In genomic region chr14:78790374-78790773, GRCm38 (mm10) we compare ENCODE assay signal across 19 mouse cellular contexts.
"Had no signal": no experiment of that assay in that cellular context is flagged by ENCODE, and none has a peak within 500 bp of the region (broad histone marks: within the 10 kb centered on the region; RNA-seq: fewer than 3 reads in every experiment).

No protein-coding gene starts in this region.

- H3K27ac ChIP-seq: kidney, embryonic 15.5 days; limb, embryonic 12.5 days; limb, embryonic 15.5 days; liver, embryonic 14.5 days; lung, embryonic 15.5 days; midbrain, embryonic 12.5 days; midbrain, embryonic 15.5 days; neural tube, embryonic 13.5 days had no signal

- ATAC-seq: liver, postnatal 0 days; midbrain, embryonic 15.5 days had no signal

- H3K27me3 ChIP-seq: kidney, embryonic 15.5 days; limb, embryonic 12.5 days; limb, embryonic 15.5 days; lung, embryonic 15.5 days; midbrain, embryonic 12.5 days; midbrain, embryonic 15.5 days; neural tube, embryonic 13.5 days had no signal

- H3K9me3 ChIP-seq: kidney, embryonic 15.5 days; limb, embryonic 12.5 days; limb, embryonic 15.5 days; lung, embryonic 15.5 days; midbrain, embryonic 12.5 days; midbrain, embryonic 15.5 days; neural tube, embryonic 13.5 days had no signal

- H3K4me3 ChIP-seq: kidney, embryonic 15.5 days; limb, embryonic 12.5 days; limb, embryonic 15.5 days; lung, embryonic 15.5 days; midbrain, embryonic 12.5 days; midbrain, embryonic 15.5 days; neural tube, embryonic 13.5 days had no signal

- H3K36me3 ChIP-seq: kidney, embryonic 15.5 days; limb, embryonic 12.5 days; limb, embryonic 15.5 days; lung, embryonic 15.5 days; midbrain, embryonic 12.5 days; midbrain, embryonic 15.5 days; neural tube, embryonic 13.5 days had no signal

- H3K4me1 ChIP-seq: kidney, embryonic 15.5 days; limb, embryonic 12.5 days; limb, embryonic 15.5 days; lung, embryonic 15.5 days; midbrain, embryonic 12.5 days; midbrain, embryonic 15.5 days; neural tube, embryonic 13.5 days had no signal

- DNase-seq: kidney, adult 11 months; kidney, adult 8-10 months; kidney, postnatal 10 days; kidney, postnatal 36 days; left cerebral cortex, postnatal 4 days; liver, postnatal 0 days; lung, postnatal 10 days; lung, postnatal 36 days; retina, postnatal 1 day; thymus, adult 18-20 months; thymus, postnatal 4 days had no signal

- H3K9ac ChIP-seq: kidney, embryonic 15.5 days; limb, embryonic 12.5 days; limb, embryonic 15.5 days; liver, embryonic 14.5 days; liver, postnatal 0 days; lung, embryonic 15.5 days; midbrain, embryonic 12.5 days; midbrain, embryonic 15.5 days; neural tube, embryonic 13.5 days had no signal
